Mouse (Mus musculus): ENCODE measurements around the gene Olfr160.
A peak's percentile ranks its signal among the peaks of the same experiment; 100 is the strongest.

Gene Olfr160

DNA sequence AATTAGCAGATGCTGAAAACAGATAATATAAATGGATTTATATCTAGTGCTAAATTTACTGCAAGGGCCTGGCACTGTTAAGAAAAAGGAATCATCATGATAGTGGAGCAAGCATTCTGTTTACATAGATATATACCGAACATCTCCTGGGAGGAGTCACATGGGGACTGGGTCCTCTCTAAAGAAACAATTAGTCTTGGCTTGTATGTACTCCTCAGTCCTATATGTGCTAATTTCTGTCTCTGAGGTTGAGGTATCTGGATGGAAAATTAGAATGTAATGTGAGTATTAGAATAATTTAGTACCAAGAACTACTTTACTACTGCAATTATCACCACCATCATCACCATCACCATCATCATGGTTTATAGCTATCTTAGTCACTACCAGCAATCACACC lies at the start of gene Olfr160:
Gene Olfr160, minus strand, starts transcription at position 101 of the 400 bp plus-strand sequence.
- DNase-seq, result no peak

DNA sequence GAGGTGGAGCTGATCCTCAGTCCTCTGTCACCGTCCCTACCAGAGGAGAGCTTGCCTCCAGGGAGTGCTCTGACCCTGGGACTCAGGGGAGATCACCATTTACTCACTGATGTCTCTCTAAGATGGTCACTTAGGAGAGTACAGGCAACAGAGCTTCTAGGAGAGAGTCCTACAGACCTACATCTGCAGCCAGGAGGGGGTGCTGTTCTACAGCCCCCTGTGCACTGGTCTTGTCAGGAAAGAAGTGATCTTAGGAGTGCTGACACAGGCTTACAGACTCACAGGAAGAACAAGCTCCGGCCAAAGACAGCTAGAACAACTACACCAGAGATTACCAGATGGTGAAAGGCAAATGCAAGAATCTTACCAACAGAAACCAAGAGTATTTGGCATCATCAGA lies 46.5 kb upstream of the Olfr160 start:
- DNase-seq, result no peak

DNA sequence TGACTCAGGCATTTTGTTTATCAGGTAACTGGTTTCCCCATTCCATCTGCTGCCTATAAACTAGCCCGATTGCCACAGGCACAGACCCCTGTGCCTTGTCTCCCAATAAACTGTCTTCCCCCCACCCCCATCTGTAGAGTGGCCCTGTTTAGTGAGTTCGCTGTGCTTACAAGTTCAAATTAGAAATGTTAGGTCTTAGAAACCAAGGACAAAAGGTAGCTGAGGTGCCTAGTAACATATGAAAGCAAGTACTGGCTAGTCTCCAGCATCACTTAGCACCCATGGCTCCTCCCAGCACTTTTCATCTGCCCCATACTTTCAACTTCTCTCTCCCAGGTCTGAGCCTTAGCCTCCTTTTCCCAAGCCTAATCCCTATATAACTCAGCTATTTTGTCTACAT lies 45.7 kb upstream of the Olfr160 start:
- no peak for DNase-seq

DNA sequence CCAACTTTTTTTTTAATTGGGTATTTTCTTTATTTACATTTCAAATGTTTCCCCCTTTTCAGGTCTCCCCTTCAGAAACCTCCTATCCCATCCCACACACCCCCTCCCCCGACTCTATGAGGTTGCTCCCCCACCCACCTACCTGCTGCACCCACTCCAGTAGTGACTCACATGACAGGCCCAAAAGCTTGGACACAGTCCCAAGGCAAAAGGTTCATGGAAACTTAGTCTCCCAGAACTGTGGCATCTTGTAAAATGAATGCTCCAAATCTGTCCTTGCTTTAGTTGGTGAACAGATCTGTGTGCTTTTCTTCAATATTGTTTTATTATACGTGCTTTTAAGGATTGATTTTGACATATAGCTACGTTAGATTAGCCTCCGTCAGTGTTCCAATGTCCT lies 36.0 kb upstream of the Olfr160 start:
- no peak for DNase-seq

DNA sequence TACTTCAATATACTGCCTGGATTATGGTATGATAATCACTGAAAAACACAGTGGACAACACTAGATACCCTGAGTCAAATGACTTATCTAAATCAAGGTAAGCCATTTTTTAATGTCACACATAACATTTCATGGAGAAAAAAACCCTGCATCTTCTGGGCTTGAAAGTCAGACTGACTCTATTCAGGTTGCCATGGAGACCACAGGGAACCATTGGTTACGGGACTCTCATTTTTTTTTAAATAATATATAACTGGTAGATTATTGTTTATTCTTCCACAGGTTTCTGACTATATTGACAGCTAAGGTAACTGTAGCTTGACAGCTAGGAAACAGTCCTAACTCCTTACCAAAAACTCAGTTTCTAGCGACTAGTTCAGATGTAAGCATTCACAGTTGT lies 35.4 kb upstream of the Olfr160 start:
- no peak for DNase-seq

DNA sequence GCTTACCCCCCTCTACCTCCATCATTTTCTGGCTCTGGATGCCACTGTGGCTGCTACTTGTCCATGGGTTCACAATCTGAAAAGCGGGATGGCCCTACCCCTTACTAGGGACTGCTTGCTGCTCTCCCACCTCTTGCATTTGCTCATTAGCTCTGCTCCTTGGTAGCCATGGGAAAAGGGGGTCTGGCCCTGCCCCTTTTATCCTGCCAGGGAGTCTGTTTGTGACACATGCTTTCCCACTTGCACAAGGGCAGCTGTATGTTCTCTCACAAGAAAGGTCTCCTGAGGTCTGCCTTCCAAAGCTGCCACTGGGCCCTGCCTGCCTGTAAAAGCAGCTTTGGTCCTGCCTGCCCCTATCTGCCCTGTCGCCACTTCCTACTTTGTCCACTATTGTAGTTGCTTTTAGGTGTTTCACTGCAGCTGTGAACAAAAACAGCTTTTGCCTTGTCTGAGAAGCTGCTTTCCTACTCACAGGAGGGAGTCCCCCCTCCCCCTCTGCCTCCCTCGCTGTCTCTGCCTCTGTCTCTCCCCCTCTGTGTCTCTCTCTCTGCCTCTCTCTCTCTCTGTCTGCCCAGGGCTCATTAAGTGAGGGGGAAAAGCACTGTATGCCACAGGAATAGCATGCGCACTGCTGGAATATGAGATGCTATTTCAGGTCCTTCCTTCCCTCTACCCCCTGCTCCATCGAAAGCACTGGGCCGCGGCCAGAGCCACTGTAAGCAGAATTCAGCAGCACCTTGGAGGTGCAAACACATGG lies 34.4 kb upstream of the Olfr160 start:
- no peak for DNase-seq

DNA sequence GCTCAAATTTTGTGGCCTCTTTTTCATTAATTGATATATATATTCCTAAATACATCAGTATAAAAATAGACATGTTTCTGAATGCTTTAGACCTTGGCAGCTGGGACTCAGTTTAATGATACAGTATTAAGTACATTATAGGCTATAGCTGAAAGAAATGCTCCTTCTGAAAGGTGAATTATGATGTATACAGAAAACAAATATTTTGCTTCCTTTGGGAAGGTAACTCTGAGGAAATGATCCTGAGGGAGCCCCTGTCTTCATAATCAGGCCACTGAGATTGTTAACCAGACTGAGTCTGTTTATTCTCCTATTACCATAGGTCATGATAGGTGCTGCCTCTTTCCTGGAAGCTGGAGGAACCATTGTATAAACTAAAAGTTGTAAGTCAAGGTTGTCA lies 28.8 kb upstream of the Olfr160 start, which contains the start of gene Olfr874:
Gene Olfr874, plus strand, starts transcription at position 301 of the 400 bp plus-strand sequence.
- no peak for DNase-seq

DNA sequence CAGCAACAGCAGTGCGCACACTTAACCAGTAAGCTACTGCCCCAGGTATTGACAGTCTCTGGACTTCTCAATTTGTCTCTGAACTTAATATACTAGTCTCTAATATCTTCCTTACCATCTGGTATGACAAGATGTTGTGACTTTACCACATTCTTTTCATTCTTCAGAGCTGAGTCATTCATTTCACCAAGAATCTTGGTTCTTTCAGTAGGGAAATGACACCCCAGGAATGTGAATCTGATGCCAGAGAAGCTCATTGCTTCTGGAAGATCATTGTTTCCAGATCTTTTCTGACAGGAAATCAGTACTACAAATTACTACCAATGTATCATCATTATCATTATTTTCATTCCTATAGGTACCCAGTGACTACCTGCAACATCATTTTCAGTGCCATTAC lies 18.3 kb upstream of the Olfr160 start:
- DNase-seq, result no peak

DNA sequence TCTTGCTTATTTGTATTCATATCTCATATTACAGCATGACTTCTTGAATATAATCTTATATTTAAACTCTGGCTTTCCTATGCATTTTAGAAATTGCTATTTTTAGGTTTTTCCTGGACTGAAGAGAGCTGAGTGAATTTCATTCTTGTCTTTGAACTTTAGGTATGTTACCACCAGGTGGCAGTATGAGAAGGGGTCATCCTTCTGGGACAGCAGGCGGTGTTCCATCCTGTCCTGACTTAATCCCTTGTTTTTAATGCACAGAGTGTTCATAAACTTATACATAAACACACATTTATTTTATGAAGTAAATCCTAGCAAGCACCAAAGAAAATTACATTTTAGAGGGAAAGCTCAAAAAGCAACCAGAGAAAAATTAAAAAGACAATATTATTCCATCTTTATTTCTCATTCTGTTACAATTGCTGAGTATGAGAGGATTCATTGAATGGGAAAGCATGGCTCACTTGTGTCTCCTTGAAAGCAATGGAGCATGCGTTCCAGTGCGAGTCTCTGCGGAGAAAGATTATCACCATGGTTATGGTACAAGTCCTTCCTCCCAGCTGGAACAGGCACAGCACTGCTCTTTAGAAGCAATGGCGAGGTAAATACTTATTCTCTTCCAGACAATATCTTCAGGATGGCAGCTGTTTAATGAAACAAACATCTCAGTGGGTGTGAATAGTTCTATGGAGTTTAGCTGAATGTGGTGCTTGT lies 25.9 kb downstream of the Olfr160 start:
- DNase-seq, result peak; percentile 2

DNA sequence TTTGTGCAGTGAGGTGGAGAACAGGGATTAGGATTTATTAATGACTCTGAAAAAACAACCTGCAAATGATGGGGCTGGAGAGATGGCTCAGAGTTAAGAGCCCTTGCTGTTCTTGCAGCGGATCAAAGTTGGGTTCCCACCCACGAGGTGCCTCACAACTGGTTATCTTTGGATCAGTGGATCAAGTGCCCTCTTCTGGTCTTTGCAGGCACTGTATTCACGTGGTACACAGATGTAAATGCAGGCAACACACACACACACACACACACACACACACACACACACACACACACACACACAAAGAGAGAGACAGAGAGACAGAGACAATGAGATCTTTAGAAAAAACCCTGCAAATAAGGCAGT lies 28.1 kb downstream of the Olfr160 start:
- DNase-seq, result no peak

DNA sequence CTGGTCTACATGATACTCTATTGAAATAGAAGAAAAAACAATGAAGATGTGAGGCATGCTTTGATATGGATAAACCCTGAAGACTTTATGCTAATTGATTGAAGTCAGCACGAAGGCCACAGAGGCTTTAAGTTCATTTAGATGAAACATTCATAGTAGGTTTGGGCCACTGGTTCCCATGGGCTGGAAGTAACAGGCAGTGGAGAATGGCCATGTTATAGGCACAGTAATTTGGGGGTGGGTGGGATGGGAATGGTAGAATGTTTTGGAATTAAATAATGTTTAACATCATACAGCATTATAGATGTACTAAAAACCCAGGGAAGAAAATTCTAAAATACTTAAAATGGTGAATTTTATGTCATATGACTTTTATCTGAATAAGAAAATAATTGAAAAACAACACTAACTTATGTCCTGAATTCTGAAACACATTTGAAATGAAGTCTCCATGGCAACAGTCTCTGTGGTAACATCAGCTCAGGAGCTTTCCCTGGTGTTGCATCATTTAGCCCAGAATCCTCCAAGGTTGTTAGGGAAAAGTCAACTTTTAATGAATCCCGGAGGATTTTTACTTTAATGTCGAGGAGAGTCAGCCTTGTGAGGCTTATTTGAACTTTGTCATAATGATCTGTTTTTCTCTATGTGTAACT lies 28.6 kb downstream of the Olfr160 start:
- no peak for DNase-seq

DNA sequence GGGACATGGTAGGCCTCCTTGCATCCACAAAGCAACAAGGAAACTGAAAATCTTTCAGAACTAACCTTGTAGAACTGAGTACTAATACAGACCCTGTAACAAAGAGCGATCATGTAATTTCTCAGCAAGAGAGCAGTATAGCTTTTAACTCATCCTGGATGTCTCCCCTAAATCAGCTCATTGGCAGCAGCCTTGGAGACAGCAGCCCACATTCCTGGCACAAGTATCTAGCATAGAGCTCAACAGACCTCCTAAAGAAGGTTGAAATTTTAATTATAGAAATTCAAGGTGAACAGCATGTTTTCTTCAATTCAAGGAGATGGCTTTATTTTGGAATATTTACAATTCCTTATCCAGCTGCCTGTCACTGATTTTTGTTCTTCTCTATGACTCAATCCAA lies 34.9 kb downstream of the Olfr160 start:
- DNase-seq, result no peak

DNA sequence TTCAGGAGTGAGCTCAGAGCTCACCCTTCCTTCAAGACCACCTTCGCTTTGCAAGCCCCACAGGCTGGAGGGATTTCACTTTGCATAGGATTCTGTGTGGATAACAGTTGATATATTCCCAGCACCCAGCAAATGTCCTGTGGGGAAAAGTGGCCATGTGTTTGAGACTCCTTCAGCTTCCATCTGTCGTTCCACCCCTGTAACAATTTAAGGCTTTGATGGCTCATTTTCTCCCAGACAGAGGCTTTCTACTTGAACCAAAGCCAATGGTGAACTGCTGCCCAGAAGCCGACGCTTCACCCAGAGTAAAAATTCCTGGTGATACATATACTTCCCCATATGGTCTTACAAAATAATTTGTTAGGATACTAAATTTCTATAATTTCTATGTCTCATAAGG lies 40.8 kb downstream of the Olfr160 start:
- no peak for DNase-seq

DNA sequence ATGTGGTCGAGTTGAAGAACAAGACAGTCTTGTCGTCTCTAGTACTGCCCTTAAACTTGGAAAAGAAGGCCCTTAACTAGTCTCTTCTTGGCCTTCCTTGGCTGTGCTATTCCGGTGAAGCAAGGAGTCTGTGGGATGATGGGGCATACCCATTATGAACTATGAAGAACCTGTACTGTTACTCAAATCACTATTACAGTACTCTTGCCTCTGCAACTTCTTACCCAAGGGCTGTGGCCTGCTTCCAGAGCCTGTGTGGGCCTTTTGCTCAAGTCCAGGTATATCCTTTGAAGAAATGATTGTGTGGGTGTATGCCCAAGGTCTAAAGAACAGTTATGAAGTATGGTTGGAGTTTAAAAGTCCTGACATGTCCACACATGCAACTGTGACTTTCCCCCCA lies 45.8 kb downstream of the Olfr160 start:
- no peak for DNase-seq

DNA sequence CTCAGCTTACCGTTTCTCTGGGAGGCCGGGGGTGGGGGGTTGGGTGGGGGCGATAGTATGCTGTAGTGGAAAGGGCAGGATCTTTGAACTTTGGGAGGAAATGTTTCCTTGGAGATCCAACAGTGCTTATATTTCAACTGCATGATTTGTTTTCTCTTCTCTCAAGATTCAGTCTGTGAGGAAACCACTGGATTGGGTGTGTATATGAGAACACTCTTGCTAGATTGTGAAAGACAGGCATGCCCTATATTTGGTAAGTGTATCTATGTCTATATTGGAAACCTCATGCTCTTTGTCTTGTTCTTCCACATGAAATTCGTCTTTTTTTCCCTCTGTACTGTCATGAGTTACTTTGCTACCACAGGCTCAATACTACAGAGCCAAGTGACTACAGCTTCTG lies 46.4 kb downstream of the Olfr160 start:
- DNase-seq, result no peak

DNA sequence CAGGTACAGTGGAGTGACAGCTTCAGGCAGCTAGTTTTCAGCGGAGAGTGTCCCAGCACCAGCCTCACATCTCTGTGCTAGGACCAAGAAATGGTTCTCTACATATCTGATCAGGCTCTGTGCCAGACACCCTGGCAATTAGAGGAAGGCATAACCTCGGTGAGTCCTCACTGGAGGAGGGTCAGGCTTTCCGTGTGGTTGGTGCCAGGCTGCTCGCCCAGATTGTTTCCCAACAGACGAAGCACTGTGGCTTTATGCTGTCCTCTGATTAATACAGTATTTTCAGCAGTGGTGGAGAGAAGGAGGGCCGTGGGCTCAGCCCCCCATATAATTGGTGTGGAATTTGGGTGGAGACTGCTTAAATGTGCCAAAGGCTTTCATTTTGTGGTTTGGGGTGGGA lies 46.9 kb downstream of the Olfr160 start, which contains the start of gene Panx3:
Gene Panx3, minus strand, starts transcription at position 121 of the 400 bp plus-strand sequence.
- DNase-seq, result no peak

DNA sequence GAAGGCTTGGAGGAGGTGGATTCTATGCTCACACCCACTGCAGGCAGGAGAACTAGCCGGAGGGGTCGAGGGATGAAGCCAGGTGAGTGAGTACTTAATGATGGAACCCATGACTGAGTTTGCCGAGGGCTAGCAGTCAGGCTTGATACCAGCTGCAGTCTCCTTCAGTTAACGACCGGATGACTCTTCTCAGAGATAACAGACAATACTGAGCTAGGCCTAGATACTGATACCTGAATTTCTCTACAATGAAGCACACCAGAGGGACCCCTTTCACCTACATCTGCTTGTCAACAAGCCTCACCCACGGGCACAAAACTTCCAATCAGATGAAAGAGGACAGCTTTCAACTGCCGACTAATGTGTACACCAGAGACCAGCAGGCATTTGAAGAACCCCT lies 50.0 kb downstream of the Olfr160 start:
- no peak for DNase-seq

DNA sequence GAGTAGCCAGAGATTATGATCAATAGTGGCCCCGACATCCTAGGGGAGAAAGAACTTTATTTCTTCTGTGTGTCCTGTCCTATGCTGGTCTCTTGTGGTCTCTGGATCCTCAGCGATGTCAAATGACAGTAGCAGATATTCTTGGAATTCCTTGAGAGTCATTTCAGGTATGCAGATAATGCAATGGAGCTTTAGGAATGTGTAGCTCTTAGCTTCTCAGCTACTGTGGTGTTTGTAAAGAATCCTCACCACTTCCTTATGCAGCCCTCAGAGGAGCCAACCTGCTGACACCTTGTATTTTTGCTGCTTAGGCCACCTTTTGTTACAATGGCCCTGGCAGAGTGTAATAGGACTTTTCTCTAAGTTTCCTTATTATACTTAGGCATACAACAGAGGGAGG lies 51.4 kb downstream of the Olfr160 start:
- DNase-seq, result no peak

DNA sequence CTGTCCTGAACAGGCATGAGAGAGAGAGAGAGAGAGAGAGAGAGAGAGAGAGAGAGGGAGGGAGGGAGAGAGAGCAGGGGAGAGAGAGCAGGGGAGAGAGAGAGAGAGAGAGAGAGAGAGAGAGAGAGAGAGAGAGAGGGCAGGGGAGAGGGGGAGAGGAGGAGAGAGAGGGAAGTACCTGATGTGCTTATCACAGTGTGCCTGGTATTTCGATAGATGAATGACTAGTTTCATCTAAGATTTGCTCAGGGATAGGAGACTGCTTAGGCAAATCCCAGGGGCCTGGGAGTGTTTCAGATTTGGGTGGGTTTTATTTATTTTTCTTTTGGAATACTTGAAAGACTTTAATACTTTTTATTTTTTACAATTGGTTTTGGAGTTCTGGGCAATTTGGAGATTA lies 52.8 kb downstream of the Olfr160 start:
- no peak for DNase-seq

DNA sequence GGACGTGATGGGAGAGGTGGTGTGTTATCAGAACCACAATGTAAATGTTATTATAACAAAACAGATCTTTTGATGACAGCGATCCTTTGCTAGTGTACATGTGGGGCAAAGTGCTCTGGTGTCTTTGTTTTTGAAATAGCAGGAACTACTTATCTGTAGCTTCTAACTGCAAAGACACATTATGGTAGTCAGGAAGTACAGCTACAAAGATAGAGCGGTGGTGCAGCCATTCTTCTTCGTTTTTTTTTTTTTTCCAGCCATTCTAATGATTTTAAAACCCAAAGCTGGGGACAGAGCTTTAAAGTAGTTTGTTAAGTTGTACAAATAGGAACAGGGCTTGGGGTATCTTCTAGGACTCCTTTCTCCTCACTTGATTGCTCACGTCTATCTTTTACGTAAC lies 56.6 kb downstream of the Olfr160 start:
- DNase-seq, result no peak
